Mouse (Mus musculus) olfactory bulb, adult 2 months (tissue): Measurements from ENCODE around the gene Gnmt. TPM values are rescaled to one million over a fixed set of nuclear protein-coding genes. Genes with fewer than 3 reads are reported as not detected.
"Not testable (repeated sequence)": the region's sequence is repeated elsewhere in the genome, so short reads cannot be mapped to it uniquely, and the experiment has no call there.

Experiments
- H3K27ac ChIP-seq: fragments of 200-500 bp; 2 replicates; pipeline ENCODE4 v1.5.1; 2012; ENCODE audit warnings: low read depth, low read length; ENCODE audit not compliant: insufficient read depth
- H3K4me1 ChIP-seq: fragments of 200-500 bp; 2 replicates; pipeline ENCODE4 v1.6.1; 2012; ENCODE audit warnings: low read length; ENCODE audit not compliant: control insufficient read depth, insufficient read depth
- H3K4me3 ChIP-seq: fragments of 200-500 bp; 2 replicates; pipeline ENCODE4 v1.5.1; 2012; ENCODE audit warnings: mild to moderate bottlenecking, low read depth, low read length, moderate library complexity; ENCODE audit not compliant: insufficient read depth
- CTCF ChIP-seq: fragments of 200-500 bp; IDR thresholded peaks from 2 replicates; pipeline ENCODE4 v1.5.1; 2012; ENCODE audit warnings: low read depth, mild to moderate bottlenecking, low read length, moderate library complexity; ENCODE audit not compliant: insufficient read depth
- POLR2A ChIP-seq: fragments of 200-500 bp; IDR thresholded peaks from 2 replicates; pipeline ENCODE4 v1.6.1; 2012; ENCODE audit warnings: mild to moderate bottlenecking, low read depth, low read length, moderate library complexity; ENCODE audit not compliant: insufficient read depth
- WGBS: fragments of 180-500 bp; shearing (Covaris S2); methylation state at CpG from one replicate; pipeline ENCODE4 v1.1.7; 2018; 5-methylcytosine and 5-hydroxymethylcytosine counted together
- polyA plus RNA-seq: library from polyadenylated mRNA; stranded (reverse); fragments of >200 nt; gene quantifications from 2 replicates; pipeline ENCODE4 v1.2.4, GENCODE M21; 2012; ENCODE audit warnings: low replicate concordance; ENCODE audit not compliant: missing spikeins, insufficient read depth, insufficient read length

The Gnmt gene
- polyA plus RNA-seq, 1 experiment: not detected

DNA sequence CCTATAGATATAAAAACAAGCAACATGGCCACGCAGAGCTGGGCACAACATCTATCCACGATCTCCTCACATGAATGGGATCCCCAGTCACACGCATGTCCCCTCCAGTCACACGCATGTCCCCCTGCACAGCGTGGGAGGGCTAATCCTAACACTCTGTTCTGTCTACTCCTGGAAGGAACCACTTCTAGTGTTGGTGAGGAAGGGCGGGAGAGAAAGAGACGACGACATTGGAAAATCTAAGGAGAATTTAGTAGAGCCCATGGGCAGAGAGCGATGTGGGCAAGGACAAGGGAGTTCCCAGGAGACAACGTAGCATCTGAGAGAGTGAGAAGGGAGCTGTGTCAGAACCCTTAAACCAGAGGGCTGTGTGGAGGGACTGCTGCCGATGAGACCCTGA is 41.6 kb upstream of the Gnmt start:
- Histone ChIP-seq H3K27ac (no peak overlapping the region), H3K4me3 (no peak overlapping the region), H3K4me1 (peaks cover 7% of the 10 kb centered on the region)
- TF ChIP-seq POLR2A: no peak
- TF ChIP-seq CTCF: no peak
- WGBS: 89% methylated on average over 11 of the region's 11 CpGs

DNA sequence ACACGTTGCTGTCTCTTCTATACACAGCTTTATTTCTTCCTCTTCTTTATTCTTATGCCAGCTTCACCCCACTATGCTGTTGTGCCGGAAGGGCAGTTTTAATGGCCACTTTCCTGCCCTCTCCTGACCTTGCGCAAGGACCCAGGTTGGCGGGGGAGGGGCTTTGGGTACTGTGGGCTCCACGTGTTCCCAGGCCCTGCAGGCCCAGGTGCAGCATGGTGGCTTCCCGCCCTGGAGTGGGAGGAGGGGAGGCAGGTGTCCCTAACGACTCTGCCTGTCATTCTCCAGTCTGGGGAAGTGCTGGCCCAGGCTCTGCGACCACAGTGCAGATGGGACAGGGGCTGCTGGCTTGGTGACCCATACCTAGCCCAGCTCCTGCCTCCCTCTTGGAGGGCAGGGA is 38.9 kb upstream of the Gnmt start:
- WGBS: 62% methylated on average over 8 of the region's 8 CpGs
- TF ChIP-seq POLR2A (no peak), CTCF (no peak)
- no peak overlapping the region for H3K27ac ChIP-seq
- no peak overlapping the region for H3K4me3 ChIP-seq
- H3K4me1 ChIP-seq: peaks cover 5% of the 10 kb centered on the region; the same call in 1 of the 2 replicates

DNA sequence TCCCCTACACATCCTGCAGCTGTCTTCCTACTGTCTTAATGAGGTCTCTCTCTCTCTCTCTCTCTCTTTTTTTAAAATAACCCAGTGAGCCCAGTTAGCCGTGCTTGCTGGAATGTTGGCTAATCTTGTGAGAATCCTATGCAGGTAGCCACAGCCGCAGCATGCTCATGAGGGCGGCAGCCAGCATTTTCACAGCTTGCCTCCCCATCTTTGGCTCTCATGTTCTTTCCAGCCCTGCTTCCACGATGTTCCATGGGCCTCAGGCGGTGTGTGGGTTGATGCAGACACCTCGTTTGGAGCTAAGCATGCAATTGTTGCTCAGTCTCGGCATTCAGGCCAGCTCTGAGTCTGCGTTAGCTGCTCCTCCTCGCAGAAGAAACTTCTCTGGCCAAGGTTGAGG is 35.9 kb upstream of the Gnmt start:
- H3K4me1 ChIP-seq, H3K4me3 ChIP-seq, H3K27ac ChIP-seq: not testable (repeated sequence)
- WGBS: 41% methylated on average over 9 of the region's 9 CpGs

DNA sequence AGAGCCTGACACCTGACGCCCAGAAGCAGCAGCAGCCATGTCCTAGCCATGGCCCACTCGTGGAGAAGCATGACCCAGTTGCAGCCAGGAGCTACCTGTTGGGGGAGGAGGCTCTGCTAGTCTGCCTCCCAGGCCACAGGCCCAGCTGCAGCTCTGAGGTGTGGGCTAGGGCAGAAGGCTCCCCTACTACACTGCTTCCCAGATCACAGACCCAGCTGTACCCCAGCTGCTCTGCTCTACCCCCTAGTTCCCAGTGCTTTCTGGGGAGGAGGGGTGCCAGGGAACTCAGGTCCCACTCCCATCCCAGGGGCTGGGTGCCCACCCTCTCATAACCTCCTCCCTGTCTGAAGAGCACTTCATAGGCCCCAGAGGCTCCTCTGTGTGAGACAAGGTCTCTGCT is 34.6 kb upstream of the Gnmt start, which contains the start of gene Ptcra:
Gene Ptcra (minus strand): TSS at position 169 of the 400 bp plus-strand sequence.
- no peak within 1 kb of the TSS for H3K4me3 ChIP-seq
- no peak for TF ChIP-seq POLR2A
- H3K27ac ChIP-seq: no peak within 1 kb of the TSS
- 64% methylated on average over 2 of the region's 2 CpGs for WGBS
- 0 out of 2 replicates have a peak, but pooled peaks cover 2% of the 10 kb centered on the region for H3K4me1 ChIP-seq

DNA sequence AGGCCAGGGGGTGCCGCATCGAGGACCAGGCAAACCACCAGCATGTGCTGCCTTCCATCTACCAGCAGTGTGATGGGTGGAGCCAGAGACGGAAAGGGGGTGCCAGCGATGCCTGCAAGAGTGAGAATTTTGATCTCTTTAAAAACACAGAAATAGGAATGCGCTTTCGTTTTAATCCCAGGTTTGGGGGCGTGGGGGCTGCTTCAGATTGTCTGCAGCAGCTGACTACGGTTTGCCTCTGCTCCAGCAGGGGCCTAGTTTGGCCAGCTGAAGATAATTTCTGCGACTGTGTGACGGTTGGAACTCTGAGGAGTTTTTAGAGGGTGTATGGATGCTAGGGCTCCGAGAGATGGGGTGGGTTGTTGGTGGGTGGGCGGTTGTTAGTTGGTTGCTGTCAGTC is 29.8 kb upstream of the Gnmt start:
- no peak for TF ChIP-seq POLR2A
- no peak for TF ChIP-seq CTCF
- Histone ChIP-seq H3K4me3 (no peak overlapping the region), H3K4me1 (no peaks in the 10 kb centered on the region), H3K27ac (no peak overlapping the region)
- 78% methylated on average over 12 of the region's 12 CpGs for WGBS

DNA sequence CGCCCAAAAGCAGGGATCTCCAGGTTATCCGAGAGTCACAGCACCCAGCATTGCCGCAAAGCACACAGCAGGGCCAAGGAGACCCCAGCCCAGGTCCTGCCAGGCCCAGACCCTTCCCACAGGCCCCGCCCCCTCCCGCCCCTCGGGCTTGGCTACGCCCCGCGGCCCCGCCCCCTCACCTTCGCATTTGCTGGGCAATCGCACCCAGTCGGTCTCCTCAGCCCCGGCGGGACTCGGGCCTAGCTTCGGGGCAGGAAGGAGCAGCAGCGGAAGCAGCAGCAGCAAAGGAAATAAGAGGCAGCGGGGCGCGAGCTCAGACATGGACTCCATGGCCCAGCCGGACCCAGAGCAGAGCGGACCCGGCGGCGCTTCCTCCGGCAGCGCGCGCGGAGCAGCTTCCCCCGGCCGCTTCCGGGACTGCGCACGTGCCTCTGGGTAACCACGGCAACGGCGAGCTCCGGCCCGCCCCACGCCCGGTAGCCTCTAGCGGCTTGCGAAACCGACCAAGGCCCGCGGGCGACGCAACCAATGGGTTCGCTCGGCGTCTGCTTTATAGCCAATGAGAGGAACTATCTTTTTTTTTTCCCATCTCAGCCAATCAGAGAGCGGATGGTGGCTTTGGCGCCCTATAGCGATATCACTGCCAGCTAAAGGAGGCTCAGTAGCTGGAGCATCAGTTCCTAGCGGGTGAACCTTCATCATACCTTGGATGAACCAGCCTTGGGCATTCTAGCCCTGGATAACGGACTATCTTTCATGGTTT is 23.0 kb upstream of the Gnmt start, which contains the start of gene Cnpy3:
Gene Cnpy3 (minus strand): TSS at position 421 of the 763 bp plus-strand sequence.
- peak; percentile 92 for TF ChIP-seq POLR2A
- no peak for TF ChIP-seq CTCF
- peak within 1 kb of the TSS; percentile 91 for H3K4me3 ChIP-seq
- WGBS: under 1% methylated on average over 58 of the region's 58 CpGs
- H3K27ac ChIP-seq: peak within 1 kb of the TSS; percentile 55
- H3K4me1 ChIP-seq: peaks cover 9% of the 10 kb centered on the region; the same call in 1 of the 2 replicates

DNA sequence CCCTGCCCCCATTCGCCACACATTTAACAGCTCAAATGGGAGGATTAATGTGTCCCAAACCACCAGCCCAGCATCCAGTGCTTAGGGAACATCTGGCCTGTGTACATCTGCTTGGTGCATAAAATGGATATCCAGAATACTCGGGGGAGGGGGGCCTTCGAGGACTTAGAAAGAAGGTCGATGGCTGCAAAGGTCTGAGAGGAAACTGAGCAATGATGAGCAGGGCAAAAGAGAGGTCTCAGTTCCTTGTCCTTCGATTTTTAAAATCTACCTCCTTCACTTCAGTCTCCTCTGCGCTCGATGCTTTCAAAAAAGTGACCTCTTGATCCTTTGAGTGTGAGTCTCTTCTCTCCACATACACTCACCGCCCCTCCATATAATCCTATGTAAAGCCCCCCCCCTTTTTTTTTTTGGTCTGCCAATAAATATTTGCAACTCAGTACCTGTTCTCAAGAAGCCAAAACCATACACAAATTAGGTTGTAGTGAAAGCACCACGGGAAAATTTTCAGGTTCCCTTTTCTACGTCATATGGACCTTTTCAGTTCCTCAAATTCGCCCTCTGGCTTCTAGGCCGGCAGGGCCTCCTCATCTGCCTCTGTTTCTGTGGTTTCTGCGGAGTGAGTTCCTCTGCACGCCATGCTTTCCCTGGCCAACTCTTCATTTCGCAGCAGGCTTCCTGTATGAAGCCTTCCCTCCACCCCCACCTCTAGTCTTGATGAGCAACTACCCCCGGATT is 22.3 kb upstream of the Gnmt start:
- 22% methylated on average over 16 of the region's 16 CpGs for WGBS
- TF ChIP-seq POLR2A: no peak
- no peak for TF ChIP-seq CTCF
- peaks cover 9% of the 10 kb centered on the region; the same call in 1 of the 2 replicates for H3K4me1 ChIP-seq
- peak overlapping the region; percentile 91 for H3K4me3 ChIP-seq
- peak overlapping the region; percentile 55 for H3K27ac ChIP-seq

DNA sequence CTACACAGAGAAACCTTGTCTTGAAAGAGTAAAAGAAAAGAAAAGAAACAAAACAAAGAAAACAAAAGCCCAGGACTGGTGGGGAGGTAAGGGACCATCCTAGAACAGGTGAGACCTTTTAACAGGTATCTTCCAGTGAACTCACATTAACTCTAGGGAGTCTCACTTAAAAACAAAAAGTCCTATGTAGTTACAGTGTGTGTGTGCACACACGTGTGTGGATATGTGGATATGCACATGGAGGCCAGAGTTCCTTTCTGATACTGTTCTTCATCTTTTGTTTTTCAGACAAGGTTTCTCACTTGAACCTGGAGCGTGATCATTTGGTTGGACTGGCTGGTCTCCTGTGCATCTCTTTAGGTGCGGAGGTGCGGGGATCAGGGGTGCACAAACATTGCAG is 21.6 kb upstream of the Gnmt start:
- 89% methylated on average over 4 of the region's 4 CpGs for WGBS
- Histone ChIP-seq H3K27ac (no peak overlapping the region), H3K4me3 (no peak overlapping the region; the same call in 1 of the 2 replicates), H3K4me1 (peaks cover 9% of the 10 kb centered on the region; the same call in 1 of the 2 replicates)
- TF ChIP-seq POLR2A: no peak
- no peak for TF ChIP-seq CTCF

DNA sequence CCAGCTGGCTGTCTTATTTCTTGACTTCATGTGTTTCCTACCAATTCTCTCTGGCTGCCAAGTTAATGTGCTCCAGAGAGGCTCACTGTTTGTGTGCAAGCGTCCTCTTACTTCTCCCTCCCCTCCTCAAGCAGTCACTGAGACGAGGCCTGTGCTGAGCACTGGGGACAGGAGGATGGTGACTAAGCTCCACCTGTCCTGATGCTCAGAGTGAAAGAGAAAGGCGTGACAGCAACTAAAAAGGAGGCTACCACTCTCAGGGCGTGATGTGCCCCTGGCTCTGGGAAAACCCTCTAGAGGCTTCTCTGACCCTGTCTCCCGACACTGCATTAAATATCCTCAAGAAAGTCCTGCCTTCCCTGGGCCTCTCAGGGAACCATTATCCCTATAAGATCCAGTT is 20.3 kb upstream of the Gnmt start:
- Histone ChIP-seq H3K4me3 (no peak overlapping the region), H3K27ac (no peak overlapping the region), H3K4me1 (peaks cover 9% of the 10 kb centered on the region; the same call in 1 of the 2 replicates)
- TF ChIP-seq CTCF (no peak), POLR2A (no peak)
- WGBS: 82% methylated on average over 5 of the region's 5 CpGs
